Mouse (Mus musculus) embryo, embryonic 11 days (tissue): ENCODE measurements at regions not wholly inside any gene's neighbourhood (a gene's known extent, or its start where the extent isn't known, plus 50 kb on each side); places are given as distances from the start of the nearest gene placed in this dataset.

Experiments used
- DNase-seq: peaks from one replicate; pipeline ENCODE4 v3.0.0-alpha.2; 2015

DNA sequence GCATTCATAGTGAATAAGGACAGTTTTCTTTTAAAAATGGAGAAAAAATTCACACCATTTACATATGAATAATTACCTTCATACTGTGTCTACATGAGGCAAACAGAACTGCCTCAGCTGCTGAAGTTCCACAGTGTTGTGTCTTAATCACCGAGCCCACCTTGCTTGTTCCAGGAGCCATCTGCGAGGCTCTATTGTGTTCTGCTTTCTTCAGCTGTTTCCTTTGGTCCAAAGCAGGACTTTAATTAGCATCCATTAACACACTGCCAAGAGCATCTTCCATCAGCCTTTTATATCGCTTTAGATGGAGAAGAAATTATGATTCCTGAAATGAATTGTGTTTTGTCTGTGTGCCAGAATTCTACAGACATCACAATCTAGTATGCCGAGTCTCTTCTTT is 3423.1 kb upstream of the Lrrc6 start:
- no peak for DNase-seq

DNA sequence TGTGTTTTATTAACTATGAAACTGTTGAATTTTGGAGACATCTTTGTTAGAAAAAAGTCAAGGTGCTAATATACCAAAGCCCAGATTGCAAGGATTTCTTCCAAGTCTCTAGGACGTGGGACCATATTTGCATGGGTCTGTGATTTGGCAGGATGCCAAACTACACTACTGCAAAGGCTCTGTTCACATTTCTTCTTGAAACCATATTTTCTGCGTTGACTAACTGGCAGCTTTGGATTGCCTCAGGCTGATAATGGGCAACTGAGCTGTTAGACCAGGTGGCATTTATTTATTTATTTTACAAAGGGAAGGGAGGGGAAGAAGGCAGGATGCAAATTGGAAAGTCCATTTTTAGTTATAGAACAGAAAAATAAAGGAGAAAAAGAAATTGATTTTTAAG is 3422.6 kb upstream of the Lrrc6 start:
- DNase-seq, result peak; percentile 3

- DNase-seq, result peak; percentile 13
Observed at GRCm38 (mm10) chr15:69922176-69922575, 3421.5 kb upstream of the Lrrc6 start.

DNA sequence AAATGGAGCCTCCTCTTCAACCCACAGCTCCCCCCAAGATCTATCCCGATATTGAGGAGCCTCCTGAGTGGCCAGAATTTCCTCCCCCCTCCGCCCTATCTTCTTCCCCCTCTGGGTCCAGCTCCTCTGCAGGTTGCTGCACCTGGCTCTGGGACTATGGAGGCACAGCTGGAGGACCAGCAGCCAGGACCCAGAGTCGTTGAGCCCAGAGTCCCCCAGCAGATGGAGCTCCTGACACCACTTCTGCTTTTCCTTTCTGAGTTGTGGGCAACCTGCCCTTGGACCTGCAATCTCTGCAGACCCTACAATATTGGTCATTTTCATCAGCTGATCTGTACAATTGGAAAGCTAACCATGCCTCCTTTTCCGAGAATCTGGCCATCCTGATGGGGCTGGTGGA is 3385.1 kb upstream of the Lrrc6 start:
- no peak for DNase-seq

DNA sequence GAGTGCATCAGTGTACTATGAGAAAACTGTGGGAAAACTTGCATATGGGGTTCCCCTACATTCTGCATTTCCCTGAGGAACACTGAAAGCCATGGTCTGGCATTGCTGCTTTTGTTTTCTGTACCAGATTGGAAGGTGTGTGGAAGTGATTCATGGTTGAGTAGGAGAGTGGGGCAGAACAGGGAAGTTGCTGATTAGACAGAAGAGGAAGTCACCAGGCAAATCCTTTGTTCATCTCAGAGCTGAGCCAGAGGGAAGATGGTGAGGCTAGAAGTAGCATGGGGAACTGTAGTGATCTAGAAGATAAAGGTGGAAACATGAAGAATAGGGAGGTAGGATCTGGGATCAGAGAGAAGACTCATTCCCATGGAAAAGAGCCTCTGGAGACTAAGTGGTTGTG is 3377.8 kb upstream of the Lrrc6 start:
- no peak for DNase-seq

DNA sequence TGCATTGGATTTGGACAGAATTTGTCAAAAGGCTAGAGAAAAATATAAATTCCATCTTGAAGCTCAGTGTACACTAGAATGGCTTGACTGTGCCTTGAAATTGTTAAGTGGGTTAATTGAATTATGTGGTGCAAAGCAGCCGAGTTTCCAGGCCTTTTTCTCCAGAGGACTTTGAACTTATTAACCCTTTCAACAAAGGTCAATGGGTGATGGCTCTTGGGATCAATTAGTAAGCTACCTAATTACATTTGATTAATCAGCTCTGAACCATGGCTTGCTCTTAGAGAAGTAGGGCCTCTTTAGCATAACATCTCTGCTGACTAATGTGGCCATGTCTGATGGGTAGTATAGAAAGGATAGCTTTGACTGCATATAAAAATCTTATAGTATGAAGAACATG is 3352.8 kb upstream of the Lrrc6 start:
- peak; percentile 0 for DNase-seq

- no peak for DNase-seq
Observed at GRCm38 (mm10) chr15:69849644-69850043, 3348.9 kb upstream of the Lrrc6 start.
